Mouse (Mus musculus): ENCODE measurements around the gene Slc38a4. TPM values are rescaled to one million over a fixed set of nuclear protein-coding genes. Genes with fewer than 3 reads are reported as not detected.

Gene Slc38a4
- polyA plus RNA-seq, 1 experiment from 2014 or later: 2.8 TPM

DNA sequence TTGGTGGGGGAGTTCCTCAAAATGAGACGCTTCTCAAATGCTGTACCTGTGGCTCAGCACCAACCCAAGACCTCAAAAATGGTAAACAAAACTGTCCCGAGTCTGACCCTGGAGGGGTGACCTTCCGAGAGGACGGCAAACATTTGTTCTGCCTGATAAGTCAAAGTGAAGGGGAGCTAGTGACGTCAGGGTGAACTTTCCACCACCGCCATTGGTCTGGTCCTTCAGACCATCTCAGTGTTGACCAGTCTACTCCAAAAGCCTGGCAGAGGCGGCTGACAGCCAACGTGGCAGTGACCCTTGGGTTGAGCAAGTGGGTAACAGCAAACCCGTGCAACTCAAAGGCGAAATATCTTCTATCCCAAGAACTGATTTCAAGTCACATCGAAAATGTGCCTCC lies 27.1 kb downstream of the Slc38a4 start:
- Histone ChIP-seq H3K36me3 (ENCODE audit: control insufficient read depth, insufficient read depth, low read length) (no peaks in the 10 kb centered on the region), H3K4me3 (ENCODE audit: low read length) (no peak overlapping the region), H3K9ac (ENCODE audit: low read depth, low read length) (no peak overlapping the region), H3K27ac (ENCODE audit: low read depth, low read length) (no peak overlapping the region), H3K4me1 (ENCODE audit: control insufficient read depth, insufficient read depth, low read depth, low read length) (no peaks in the 10 kb centered on the region), H3K4me2 (ENCODE audit: low read length) (no peak overlapping the region), H3K27me3 (replicated peaks; ENCODE audit: control insufficient read depth, insufficient read depth, low read length) (no peaks in the 10 kb centered on the region), H3K9me3 (ENCODE audit: control insufficient read depth, low read length) (no peaks in the 10 kb centered on the region)
- 85% methylated on average over 11 of the region's 11 CpGs for WGBS
- no peak for ATAC-seq

DNA sequence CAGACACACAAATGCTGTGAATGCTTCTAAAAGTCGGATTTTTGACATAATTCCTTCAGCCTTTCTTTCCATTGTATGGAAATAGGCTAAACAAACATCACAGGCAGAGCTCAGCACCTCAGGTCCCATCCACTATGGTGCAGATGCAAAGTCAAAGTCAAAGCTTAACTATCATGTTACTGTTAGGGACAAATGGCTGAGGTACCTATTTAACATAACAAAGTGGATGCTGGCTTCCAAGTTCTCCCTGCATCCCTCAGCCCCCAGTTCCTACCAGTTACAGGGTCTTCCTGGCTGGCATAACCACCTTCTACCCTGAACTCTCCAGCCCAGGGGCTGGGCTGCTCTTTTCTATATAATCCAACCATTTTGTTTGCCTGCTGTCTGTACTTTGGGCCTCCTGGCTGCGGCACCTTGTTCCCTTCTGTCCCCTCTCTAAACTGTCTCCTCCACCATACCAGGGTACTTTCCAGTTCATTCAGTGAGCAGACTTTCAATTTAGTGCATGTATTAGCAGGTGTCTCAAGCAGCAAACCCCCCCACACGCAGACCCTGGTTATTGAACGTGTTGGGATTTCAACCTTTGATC lies 27.6 kb downstream of the Slc38a4 start:
- no peak overlapping the region for H3K4me2 ChIP-seq (ENCODE audit: low read length)
- H3K36me3 ChIP-seq (ENCODE audit: control insufficient read depth, insufficient read depth, low read length): no peaks in the 10 kb centered on the region
- H3K27ac ChIP-seq (ENCODE audit: low read depth, low read length): no peak overlapping the region
- no peak overlapping the region for H3K4me3 ChIP-seq (ENCODE audit: low read length)
- no peaks in the 10 kb centered on the region for H3K9me3 ChIP-seq (ENCODE audit: control insufficient read depth, low read length)
- no peaks in the 10 kb centered on the region for H3K4me1 ChIP-seq (ENCODE audit: control insufficient read depth, insufficient read depth, low read depth, low read length)
- WGBS: 54% methylated on average over 4 of the region's 4 CpGs
- no peak overlapping the region for H3K9ac ChIP-seq (ENCODE audit: low read depth, low read length)
- no peak for ATAC-seq
- no peaks in the 10 kb centered on the region for H3K27me3 ChIP-seq (replicated peaks; ENCODE audit: control insufficient read depth, insufficient read depth, low read length)

DNA sequence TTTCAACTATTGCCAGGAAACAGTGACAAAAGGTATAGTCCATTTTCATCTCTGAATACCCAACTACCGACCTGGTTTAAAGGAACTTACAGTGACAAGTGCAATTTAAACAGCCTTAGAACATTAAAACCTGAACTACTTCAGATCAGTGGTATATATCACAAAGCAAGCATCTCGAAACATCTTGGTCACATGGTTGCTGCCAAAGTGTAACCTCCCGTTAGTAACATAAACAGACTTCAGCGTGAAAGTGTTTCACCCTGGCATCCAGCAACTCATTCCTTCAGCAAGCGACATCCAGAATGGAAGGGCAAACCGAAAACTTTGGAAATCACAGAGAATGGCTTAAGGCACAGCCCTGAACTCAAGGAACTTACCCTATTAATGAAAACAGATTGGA lies 29.1 kb downstream of the Slc38a4 start:
- 87% methylated on average over 6 of the region's 6 CpGs for WGBS
- Histone ChIP-seq H3K4me1 (ENCODE audit: control insufficient read depth, insufficient read depth, low read depth, low read length) (no peaks in the 10 kb centered on the region), H3K27ac (ENCODE audit: low read depth, low read length) (no peak overlapping the region), H3K4me2 (ENCODE audit: low read length) (no peak overlapping the region), H3K9ac (ENCODE audit: low read depth, low read length) (no peak overlapping the region), H3K27me3 (replicated peaks; ENCODE audit: control insufficient read depth, insufficient read depth, low read length) (no peaks in the 10 kb centered on the region), H3K9me3 (ENCODE audit: control insufficient read depth, low read length) (no peaks in the 10 kb centered on the region), H3K4me3 (ENCODE audit: low read length) (no peak overlapping the region), H3K36me3 (ENCODE audit: control insufficient read depth, insufficient read depth, low read length) (no peaks in the 10 kb centered on the region)
- no peak for ATAC-seq

DNA sequence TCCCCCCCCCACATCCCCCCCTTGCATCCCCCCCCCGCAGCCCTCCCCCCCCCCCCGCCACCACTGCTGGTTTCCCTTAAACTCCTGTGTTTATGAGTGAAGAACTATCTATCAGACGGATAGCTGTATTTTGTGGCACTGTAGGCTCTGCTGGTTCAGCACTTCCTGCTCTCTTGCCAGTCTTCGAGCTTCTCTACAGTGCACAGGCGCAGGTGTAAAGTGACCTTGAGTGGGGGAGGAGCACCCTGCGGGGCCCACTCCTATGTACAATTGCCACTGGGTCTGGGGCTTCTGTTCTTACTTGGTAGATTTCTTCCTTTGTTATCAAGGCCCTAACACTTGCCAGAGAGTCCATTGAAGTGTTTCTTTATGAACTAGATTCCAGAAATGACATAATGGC lies 33.0 kb downstream of the Slc38a4 start:
- Histone ChIP-seq H3K36me3 (ENCODE audit: control insufficient read depth, insufficient read depth, low read length) (no peaks in the 10 kb centered on the region), H3K9ac (ENCODE audit: low read depth, low read length) (no peak overlapping the region), H3K27me3 (replicated peaks; ENCODE audit: control insufficient read depth, insufficient read depth, low read length) (no peaks in the 10 kb centered on the region), H3K4me3 (ENCODE audit: low read length) (no peak overlapping the region), H3K27ac (ENCODE audit: low read depth, low read length) (no peak overlapping the region), H3K9me3 (ENCODE audit: control insufficient read depth, low read length) (no peaks in the 10 kb centered on the region), H3K4me2 (ENCODE audit: low read length) (no peak overlapping the region), H3K4me1 (ENCODE audit: control insufficient read depth, insufficient read depth, low read depth, low read length) (no peaks in the 10 kb centered on the region)
- ATAC-seq: no peak
- 78% methylated on average over 5 of the region's 6 CpGs for WGBS

DNA sequence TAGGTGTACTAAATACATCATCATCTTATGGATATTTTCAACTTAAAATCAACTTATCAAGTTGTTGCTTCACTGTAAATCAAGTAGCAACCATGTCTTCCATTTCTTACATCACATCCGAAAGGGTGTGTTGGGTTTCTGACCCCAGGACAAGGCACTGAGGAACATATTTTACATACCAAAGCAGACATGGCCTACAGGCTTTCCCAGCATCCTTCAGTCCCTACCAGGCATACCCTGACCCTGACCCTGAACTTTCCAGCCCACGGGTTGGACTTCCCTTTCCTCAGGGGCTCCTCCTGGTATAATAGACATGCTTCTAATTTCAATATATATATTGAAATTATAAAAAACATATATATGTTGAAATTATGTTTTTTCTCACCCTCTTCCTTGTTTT lies 33.5 kb downstream of the Slc38a4 start:
- Histone ChIP-seq H3K27me3 (replicated peaks; ENCODE audit: control insufficient read depth, insufficient read depth, low read length) (no peaks in the 10 kb centered on the region), H3K4me2 (ENCODE audit: low read length) (no peak overlapping the region), H3K4me3 (ENCODE audit: low read length) (no peak overlapping the region), H3K27ac (ENCODE audit: low read depth, low read length) (no peak overlapping the region), H3K36me3 (ENCODE audit: control insufficient read depth, insufficient read depth, low read length) (no peaks in the 10 kb centered on the region), H3K9ac (ENCODE audit: low read depth, low read length) (no peak overlapping the region), H3K4me1 (ENCODE audit: control insufficient read depth, insufficient read depth, low read depth, low read length) (no peaks in the 10 kb centered on the region), H3K9me3 (ENCODE audit: control insufficient read depth, low read length) (no peaks in the 10 kb centered on the region)
- 92% methylated on average over 2 of the region's 2 CpGs for WGBS
- ATAC-seq: no peak

DNA sequence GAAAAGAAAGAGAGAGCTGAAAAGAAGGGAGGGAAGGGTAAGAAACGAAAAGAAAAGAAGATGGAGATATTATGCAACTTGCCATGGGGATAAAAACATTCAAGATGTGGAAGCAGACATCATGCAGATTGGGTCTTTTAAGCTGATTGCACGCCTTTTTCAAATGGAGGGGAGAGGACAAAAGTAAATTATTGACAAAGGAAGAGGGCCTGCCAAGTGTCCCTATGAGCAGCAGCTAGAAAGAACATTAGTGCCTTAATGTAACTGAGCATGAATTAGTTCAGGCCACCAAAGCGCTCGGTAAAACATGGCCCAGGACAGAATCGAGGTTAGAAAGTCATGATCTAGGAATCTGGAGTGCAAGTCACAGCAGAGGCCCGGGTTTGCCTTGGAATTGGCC lies 35.5 kb downstream of the Slc38a4 start:
- WGBS: 67% methylated on average over 6 of the region's 6 CpGs
- Histone ChIP-seq H3K27me3 (replicated peaks; ENCODE audit: control insufficient read depth, insufficient read depth, low read length) (no peaks in the 10 kb centered on the region), H3K36me3 (ENCODE audit: control insufficient read depth, insufficient read depth, low read length) (no peaks in the 10 kb centered on the region)

DNA sequence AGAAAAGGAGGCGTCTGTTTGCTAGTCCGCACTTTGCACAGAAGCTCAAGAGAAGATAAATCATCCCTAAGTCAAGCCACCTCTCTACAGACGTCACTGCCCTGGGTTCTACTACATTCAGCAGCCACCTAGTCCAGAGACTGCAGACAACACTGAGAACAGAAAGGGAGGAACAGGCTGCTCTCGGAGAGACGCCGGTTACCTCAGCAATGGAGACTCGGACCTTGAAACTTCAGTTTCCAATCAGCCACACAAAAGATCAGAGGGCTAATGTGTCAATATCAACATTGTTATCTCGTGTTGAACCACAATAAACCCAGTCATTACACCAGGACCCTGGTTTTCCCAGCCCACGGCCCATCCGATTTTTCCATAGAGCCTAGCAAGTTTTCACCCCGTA lies 36.4 kb downstream of the Slc38a4 start:
- Histone ChIP-seq H3K36me3 (ENCODE audit: control insufficient read depth, insufficient read depth, low read length) (no peaks in the 10 kb centered on the region), H3K9ac (ENCODE audit: low read depth, low read length) (no peak overlapping the region), H3K4me3 (ENCODE audit: low read length) (no peak overlapping the region), H3K4me1 (ENCODE audit: control insufficient read depth, insufficient read depth, low read depth, low read length) (no peaks in the 10 kb centered on the region), H3K9me3 (ENCODE audit: control insufficient read depth, low read length) (no peaks in the 10 kb centered on the region), H3K27me3 (replicated peaks; ENCODE audit: control insufficient read depth, insufficient read depth, low read length) (no peaks in the 10 kb centered on the region), H3K27ac (ENCODE audit: low read depth, low read length) (no peak overlapping the region), H3K4me2 (ENCODE audit: low read length) (no peak overlapping the region)
- WGBS: 87% methylated on average over 11 of the region's 11 CpGs
- ATAC-seq: no peak

More for the DNA sequence above, 35.5 kb downstream of the Slc38a4 start:
- Histone ChIP-seq H3K9me3 (ENCODE audit: control insufficient read depth, low read length) (no peaks in the 10 kb centered on the region), H3K27ac (ENCODE audit: low read depth, low read length) (no peak overlapping the region), H3K4me1 (ENCODE audit: control insufficient read depth, insufficient read depth, low read depth, low read length) (no peaks in the 10 kb centered on the region), H3K9ac (ENCODE audit: low read depth, low read length) (no peak overlapping the region), H3K4me3 (ENCODE audit: low read length) (no peak overlapping the region), H3K4me2 (ENCODE audit: low read length) (no peak overlapping the region)
- no peak for ATAC-seq

DNA sequence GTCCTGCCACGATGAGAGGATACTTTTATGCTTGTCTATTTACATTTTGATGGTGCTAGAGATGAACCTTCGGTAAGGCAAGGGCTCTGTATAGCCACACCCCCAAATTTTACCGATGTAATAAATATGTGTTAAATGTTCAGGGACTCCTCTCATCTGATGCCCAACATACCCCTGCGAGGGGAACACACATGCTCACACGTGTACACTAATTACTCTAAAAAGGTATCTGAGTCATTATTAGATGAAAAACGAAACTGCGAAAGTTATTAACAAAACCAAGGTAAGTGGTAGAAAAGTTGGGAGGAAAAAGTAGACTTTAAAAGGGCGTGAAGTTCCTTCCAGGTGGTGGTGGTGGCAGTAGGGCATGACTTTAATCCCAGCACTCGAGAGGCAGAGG lies 38.6 kb downstream of the Slc38a4 start:
- Histone ChIP-seq H3K9me3 (ENCODE audit: control insufficient read depth, low read length) (no peaks in the 10 kb centered on the region), H3K4me1 (ENCODE audit: control insufficient read depth, insufficient read depth, low read depth, low read length) (no peaks in the 10 kb centered on the region), H3K36me3 (ENCODE audit: control insufficient read depth, insufficient read depth, low read length) (no peaks in the 10 kb centered on the region), H3K27me3 (replicated peaks; ENCODE audit: control insufficient read depth, insufficient read depth, low read length) (no peaks in the 10 kb centered on the region), H3K9ac (ENCODE audit: low read depth, low read length) (no peak overlapping the region), H3K4me3 (ENCODE audit: low read length) (no peak overlapping the region), H3K27ac (ENCODE audit: low read depth, low read length) (no peak overlapping the region), H3K4me2 (ENCODE audit: low read length) (no peak overlapping the region)
- 90% methylated on average over 9 of the region's 9 CpGs for WGBS
- ATAC-seq: no peak

DNA sequence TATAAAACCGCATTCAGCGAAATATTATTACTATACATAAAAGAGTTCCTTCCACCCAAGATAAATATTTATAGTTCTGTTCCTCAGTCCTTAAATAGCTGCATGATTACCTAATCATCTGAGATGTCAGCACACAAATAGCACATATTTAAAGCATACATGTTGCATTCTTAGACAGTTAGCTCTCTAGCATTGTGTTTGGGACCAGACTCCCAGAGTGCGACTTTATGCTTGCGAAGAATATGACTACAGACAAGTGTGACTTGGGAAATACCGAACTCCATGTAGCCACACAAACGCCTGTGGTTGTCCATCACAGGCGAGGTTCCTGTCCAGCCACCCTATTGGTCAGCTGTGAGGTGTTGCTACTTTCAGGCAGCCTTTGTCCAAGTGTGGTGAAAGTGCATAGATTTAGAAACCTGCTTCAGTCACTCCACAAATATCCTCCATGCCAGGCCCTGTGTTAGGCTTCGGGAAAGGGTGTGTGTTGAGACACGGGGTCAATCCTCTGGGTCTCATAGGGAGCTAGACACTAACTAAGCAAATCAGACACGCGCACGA lies 40.6 kb downstream of the Slc38a4 start:
- H3K27me3 ChIP-seq (replicated peaks; ENCODE audit: control insufficient read depth, insufficient read depth, low read length): no peaks in the 10 kb centered on the region
- no peaks in the 10 kb centered on the region for H3K9me3 ChIP-seq (ENCODE audit: control insufficient read depth, low read length)
- 88% methylated on average over 12 of the region's 12 CpGs for WGBS
- no peaks in the 10 kb centered on the region for H3K36me3 ChIP-seq (ENCODE audit: control insufficient read depth, insufficient read depth, low read length)
- H3K4me1 ChIP-seq (ENCODE audit: control insufficient read depth, insufficient read depth, low read depth, low read length): no peaks in the 10 kb centered on the region
- no peak overlapping the region for H3K9ac ChIP-seq (ENCODE audit: low read depth, low read length)
- H3K4me3 ChIP-seq (ENCODE audit: low read length): no peak overlapping the region
- H3K27ac ChIP-seq (ENCODE audit: low read depth, low read length): no peak overlapping the region
- no peak for ATAC-seq
- no peak overlapping the region for H3K4me2 ChIP-seq (ENCODE audit: low read length)

Data from hindbrain, embryonic 16.5 days (tissue).